Mouse (Mus musculus) heart, embryonic 13.5 days (tissue): Measurements from ENCODE around the gene Olfr325. TPM values are rescaled to one million over a fixed set of nuclear protein-coding genes. Genes with fewer than 3 reads are reported as not detected.
"Not testable (repeated sequence)": the region's sequence is repeated elsewhere in the genome, so short reads cannot be mapped to it uniquely, and the experiment has no call there.

ENCODE experiments used
- ATAC-seq: fragments of 200-750 bp; cut with Nextera tagmentation; 2 replicates; pipeline ENCODE4 v1.8.0; 2017; ENCODE audit warnings: moderate TSS enrichment; ENCODE audit not compliant: insufficient number of reproducible peaks, low FRiP score, low TSS enrichment; ENCODE audit errors: extremely low read depth
- H3K27ac ChIP-seq: fragments of 300-500 bp; sonication (generic); replicated peaks from 2 replicates; pipeline ENCODE4 v1.5.1; 2015; ENCODE audit warnings: moderate library complexity, mild to moderate bottlenecking, inconsistent platforms
- H3K27me3 ChIP-seq: fragments of 300-500 bp; sonication (generic); replicated peaks from 2 replicates; pipeline ENCODE4 v1.6.1; 2015; ENCODE audit warnings: mild to moderate bottlenecking, inconsistent platforms
- H3K36me3 ChIP-seq: fragments of 300-500 bp; sonication (generic); 2 replicates; pipeline ENCODE4 v1.6.1; 2015; ENCODE audit warnings: mild to moderate bottlenecking, inconsistent platforms
- H3K4me1 ChIP-seq: fragments of 300-500 bp; sonication (generic); 2 replicates; pipeline ENCODE4 v1.6.1; 2015; ENCODE audit warnings: inconsistent platforms
- H3K4me2 ChIP-seq: fragments of 300-500 bp; sonication (generic); 2 replicates; pipeline ENCODE4 v1.6.1; 2015; ENCODE audit warnings: inconsistent platforms, mild to moderate bottlenecking, moderate library complexity
- H3K4me3 ChIP-seq: fragments of 300-500 bp; sonication (generic); 2 replicates; pipeline ENCODE4 v1.5.1; 2015; ENCODE audit warnings: moderate library complexity, mild to moderate bottlenecking, inconsistent platforms
- H3K9ac ChIP-seq: fragments of 300-500 bp; sonication (generic); 2 replicates; pipeline ENCODE4 v1.6.1; 2015; ENCODE audit warnings: inconsistent platforms, mild to moderate bottlenecking, moderate library complexity
- H3K9me3 ChIP-seq: fragments of 300-500 bp; sonication (generic); 2 replicates; pipeline ENCODE4 v1.6.1; 2016; ENCODE audit warnings: inconsistent platforms
- WGBS: fragments of 180-500 bp; shearing (Covaris S2); methylation state at CpG from one replicate; pipeline ENCODE4 v1.1.7; 2015; ENCODE audit warnings: mixed read lengths; 5-methylcytosine and 5-hydroxymethylcytosine counted together
- polyA plus RNA-seq: library from polyadenylated mRNA; unstranded; fragments of >200 nt; fragmentation: Nextera tagmentation; extraction: Ambion mirVana; gene quantifications from 2 replicates; pipeline ENCODE4 v1.2.1, GENCODE M21; 2015

Gene Olfr325
- polyA plus RNA-seq: not detected in 2 replicates

DNA sequence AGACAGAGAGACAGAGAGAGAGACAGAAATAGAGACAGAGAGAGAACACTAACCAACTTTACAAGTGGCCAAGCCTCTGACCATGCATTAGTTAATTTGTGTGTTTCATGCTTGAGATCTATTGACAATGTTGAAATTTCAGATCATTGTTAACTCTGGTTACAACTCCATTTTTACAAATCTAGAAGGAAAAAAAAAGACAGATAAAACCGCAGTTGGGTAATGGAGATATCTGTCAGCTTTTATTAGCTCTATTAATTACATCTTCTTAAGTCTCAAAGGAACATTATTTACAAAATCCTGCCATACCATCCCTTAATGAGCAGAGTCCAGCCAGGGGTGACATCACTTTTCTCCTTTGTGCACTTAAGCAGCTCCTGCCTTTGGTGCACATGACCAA lies at the start of gene Olfr325:
Gene Olfr325 (plus strand): TSS at position 301 of the 400 bp plus-strand sequence.
- Histone ChIP-seq H3K4me1 (no peaks in the 10 kb centered on the region), H3K36me3 (no peaks in the 10 kb centered on the region), H3K27ac (no peak within 1 kb of the TSS), H3K9me3 (no peaks in the 10 kb centered on the region), H3K27me3 (no peaks in the 10 kb centered on the region), H3K4me2 (no peak within 1 kb of the TSS), H3K4me3 (no peak within 1 kb of the TSS), H3K9ac (no peak within 1 kb of the TSS)
- no peak for ATAC-seq
- WGBS: 67% methylated on average over 1 of the region's 1 CpGs

DNA sequence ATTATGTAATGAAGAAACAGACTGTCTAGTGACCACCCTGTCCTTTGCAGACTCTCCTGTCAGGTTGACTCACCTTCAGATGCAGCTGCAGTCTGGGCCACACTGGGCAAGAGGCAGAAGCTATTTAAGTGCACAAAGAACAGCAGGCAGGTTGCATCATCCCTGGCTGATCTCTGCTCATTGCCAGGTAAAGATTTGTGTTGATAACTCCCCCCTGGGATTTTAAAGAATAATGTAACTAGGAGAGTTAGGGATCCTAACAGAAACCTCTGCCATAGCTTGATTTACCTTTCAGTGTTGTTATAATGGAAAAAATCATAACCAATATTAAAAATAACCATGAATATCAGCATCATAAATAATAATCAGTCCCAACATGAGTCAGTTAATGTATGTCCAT lies 42.8 kb upstream of the Olfr325 start, which contains the start of gene Olfr330:
Gene Olfr330 (minus strand): TSS at position 101 of the 400 bp plus-strand sequence.
- H3K27ac ChIP-seq, H3K4me1 ChIP-seq, H3K27me3 ChIP-seq, H3K9ac ChIP-seq, H3K9me3 ChIP-seq, H3K36me3 ChIP-seq, ATAC-seq, H3K4me3 ChIP-seq, H3K4me2 ChIP-seq: not testable (repeated sequence)

GRCm38 (mm10) chr11:58546322-58546721 lies 31.2 kb upstream of the Olfr325 start, which contains the start of gene Olfr329-ps:
Olfr329-ps (minus strand) TSS chr11:58546422.
- no peak for ATAC-seq
- 68% methylated on average over 5 of the region's 5 CpGs for WGBS

DNA sequence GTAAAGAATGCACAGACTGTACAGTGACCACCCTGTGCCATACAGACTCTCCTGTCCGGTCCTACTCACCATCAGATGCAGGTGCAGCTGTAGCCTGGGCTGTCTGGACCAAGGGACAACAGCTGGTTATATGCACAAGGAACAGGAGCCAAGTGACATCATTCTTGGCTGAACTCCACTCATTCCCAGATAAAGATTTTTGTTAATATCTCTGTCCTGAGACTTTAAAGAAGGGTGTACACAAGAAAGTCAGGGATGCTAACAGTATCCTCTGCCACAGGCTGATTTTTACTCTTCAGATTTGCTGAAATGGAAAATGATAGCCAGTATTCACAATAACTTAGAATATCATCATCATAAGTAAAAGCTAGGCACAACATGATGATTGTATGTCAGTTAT lies 22.0 kb upstream of the Olfr325 start, which contains the start of gene Olfr328:
Gene Olfr328 (minus strand): TSS at position 101 of the 400 bp plus-strand sequence.
- no peaks in the 10 kb centered on the region for H3K4me1 ChIP-seq
- H3K27ac ChIP-seq: no peak within 1 kb of the TSS
- peaks cover 2% of the 10 kb centered on the region; the same call in 1 of the 2 replicates for H3K27me3 ChIP-seq
- H3K4me3 ChIP-seq: no peak within 1 kb of the TSS
- no peak within 1 kb of the TSS for H3K9ac ChIP-seq
- ATAC-seq: no peak
- H3K9me3 ChIP-seq: no peaks in the 10 kb centered on the region
- no peaks in the 10 kb centered on the region for H3K36me3 ChIP-seq
- 61% methylated on average over 1 of the region's 1 CpGs for WGBS
- no peak within 1 kb of the TSS for H3K4me2 ChIP-seq

More at GRCm38 (mm10) chr11:58546322-58546721, 31.2 kb upstream of the Olfr325 start, which contains the start of gene Olfr329-ps:
- Histone ChIP-seq H3K9ac (no peak within 1 kb of the TSS), H3K27ac (no peak within 1 kb of the TSS), H3K36me3 (no peaks in the 10 kb centered on the region), H3K9me3 (no peaks in the 10 kb centered on the region; the same call in 1 of the 2 replicates), H3K27me3 (no peaks in the 10 kb centered on the region), H3K4me1 (no peaks in the 10 kb centered on the region), H3K4me2 (no peak within 1 kb of the TSS), H3K4me3 (no peak within 1 kb of the TSS)

DNA sequence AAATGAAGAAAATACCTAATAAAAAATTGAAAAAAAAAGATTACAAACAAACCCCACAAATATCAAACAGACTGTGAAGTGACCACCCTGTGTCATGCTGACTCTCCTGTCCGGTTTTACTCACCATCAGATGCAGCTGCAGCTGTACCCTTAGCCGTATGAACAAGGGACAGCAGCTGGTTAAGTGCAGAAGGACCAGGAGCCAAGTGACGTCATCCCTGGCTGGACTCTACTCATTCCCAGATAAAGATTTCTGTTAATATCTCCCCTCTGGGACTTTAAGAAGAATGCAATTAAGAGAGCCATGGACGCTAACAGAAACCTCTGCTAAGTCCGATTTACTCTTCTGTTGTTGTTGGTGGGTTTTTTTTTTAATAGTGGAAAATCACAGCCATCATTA lies 7.1 kb upstream of the Olfr325 start, which contains the start of gene Olfr224:
Gene Olfr224 (minus strand): TSS at position 149 of the 400 bp plus-strand sequence.
- no peak within 1 kb of the TSS for H3K27ac ChIP-seq
- H3K27me3 ChIP-seq: no peaks in the 10 kb centered on the region
- H3K9ac ChIP-seq: no peak within 1 kb of the TSS
- H3K9me3 ChIP-seq: no peaks in the 10 kb centered on the region
- no peaks in the 10 kb centered on the region for H3K4me1 ChIP-seq
- H3K4me2 ChIP-seq: no peak within 1 kb of the TSS
- ATAC-seq: no peak
- H3K36me3 ChIP-seq: no peaks in the 10 kb centered on the region
- H3K4me3 ChIP-seq: no peak within 1 kb of the TSS
- 54% methylated on average over 5 of the region's 5 CpGs for whole genome bisulfite sequencing

GRCm38 (mm10) chr11:58578636-58579035 lies 1.1 kb downstream of the Olfr325 start:
- Histone ChIP-seq H3K27me3 (no peaks in the 10 kb centered on the region), H3K9ac (no peak overlapping the region), H3K36me3 (no peaks in the 10 kb centered on the region), H3K4me1 (no peaks in the 10 kb centered on the region), H3K4me3 (no peak overlapping the region), H3K9me3 (no peaks in the 10 kb centered on the region), H3K27ac (no peak overlapping the region), H3K4me2 (no peak overlapping the region)
- ATAC-seq: no peak
- WGBS: 66% methylated on average over 8 of the region's 8 CpGs

- ATAC-seq: no peak
- no peaks in the 10 kb centered on the region for H3K27me3 ChIP-seq
- no peaks in the 10 kb centered on the region for H3K9me3 ChIP-seq
- H3K4me2 ChIP-seq: peak overlapping the region; percentile 13; the same call in 1 of the 2 replicates
- H3K9ac ChIP-seq: no peak overlapping the region
- no peak overlapping the region for H3K27ac ChIP-seq
- no peak overlapping the region for H3K4me3 ChIP-seq
- no peaks in the 10 kb centered on the region for H3K4me1 ChIP-seq
- WGBS: 56% methylated on average over 7 of the region's 7 CpGs
- no peaks in the 10 kb centered on the region for H3K36me3 ChIP-seq
Observed at GRCm38 (mm10) chr11:58587898-58588348, 10.4 kb downstream of the Olfr325 start.

DNA sequence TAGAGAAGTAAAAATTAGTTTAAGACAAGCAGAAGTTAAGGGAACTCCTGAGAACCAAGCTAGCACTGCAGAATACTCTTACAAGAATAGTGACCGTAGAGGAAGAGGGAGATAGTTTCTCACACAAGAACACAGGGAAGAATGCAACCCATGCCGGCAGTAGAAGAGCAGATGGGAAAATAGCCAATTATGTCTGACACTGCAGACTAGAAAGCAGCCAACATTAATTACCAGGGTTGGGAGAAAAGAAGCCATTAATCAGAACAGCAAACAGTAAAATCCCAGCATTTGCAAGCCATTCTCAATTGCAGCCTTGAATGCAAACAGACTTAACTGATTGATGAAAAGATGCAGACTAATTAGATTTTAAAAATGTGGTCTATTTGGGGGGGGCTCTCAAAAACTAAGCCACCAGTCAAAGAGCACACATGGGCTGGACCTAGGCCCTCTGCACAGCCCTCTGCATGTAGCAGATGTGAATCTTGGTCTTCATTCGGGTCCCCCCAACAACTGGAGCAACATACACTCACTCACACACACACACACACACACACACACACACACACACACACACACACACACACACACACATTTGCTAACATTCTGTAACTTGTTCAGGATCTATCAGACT lies 11.2 kb downstream of the Olfr325 start:
- no peak overlapping the region for H3K4me3 ChIP-seq
- no peak for ATAC-seq
- H3K4me2 ChIP-seq: no peak overlapping the region
- no peaks in the 10 kb centered on the region for H3K9me3 ChIP-seq
- no peaks in the 10 kb centered on the region for H3K27me3 ChIP-seq
- H3K36me3 ChIP-seq: no peaks in the 10 kb centered on the region
- no peak overlapping the region for H3K27ac ChIP-seq
- 56% methylated on average over 3 of the region's 3 CpGs for WGBS
- no peak overlapping the region for H3K9ac ChIP-seq
- no peaks in the 10 kb centered on the region for H3K4me1 ChIP-seq

- Histone ChIP-seq H3K9ac (no peak within 1 kb of the TSS), H3K4me2 (no peak within 1 kb of the TSS), H3K4me1 (no peaks in the 10 kb centered on the region), H3K27ac (no peak within 1 kb of the TSS), H3K4me3 (no peak within 1 kb of the TSS), H3K9me3 (no peaks in the 10 kb centered on the region), H3K27me3 (no peaks in the 10 kb centered on the region), H3K36me3 (no peaks in the 10 kb centered on the region)
- ATAC-seq: no peak
- 78% methylated on average over 6 of the region's 6 CpGs for WGBS
Observed at GRCm38 (mm10) chr11:58594814-58595213, 17.3 kb downstream of the Olfr325 start, which contains the start of gene Olfr324. Olfr324 (plus strand) TSS chr11:58595114.

DNA sequence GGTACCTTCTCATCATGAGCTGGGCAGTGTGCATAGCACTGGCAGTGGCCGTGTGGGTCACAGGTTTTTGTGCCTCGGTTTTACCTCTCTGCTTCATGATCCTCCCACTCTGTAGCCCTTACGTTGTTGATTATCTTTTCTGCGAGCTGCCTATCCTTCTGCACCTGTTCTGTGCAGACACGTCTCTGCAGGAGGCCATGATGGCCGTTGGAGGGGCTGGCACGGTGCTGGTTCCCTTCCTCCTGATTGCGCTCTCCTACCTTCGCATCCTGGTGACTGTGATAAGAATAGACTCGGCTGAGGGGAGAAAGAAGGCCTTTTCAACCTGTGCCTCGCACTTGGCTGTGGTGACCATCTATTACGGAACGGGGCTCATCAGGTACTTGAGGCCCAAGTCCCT lies 20.3 kb downstream of the Olfr325 start:
- no peak overlapping the region for H3K9ac ChIP-seq
- WGBS: 75% methylated on average over 13 of the region's 13 CpGs
- no peak for ATAC-seq
- H3K27ac ChIP-seq: no peak overlapping the region
- no peaks in the 10 kb centered on the region for H3K9me3 ChIP-seq
- H3K4me1 ChIP-seq: no peaks in the 10 kb centered on the region
- H3K4me3 ChIP-seq: no peak overlapping the region
- H3K4me2 ChIP-seq: no peak overlapping the region
- H3K36me3 ChIP-seq: no peaks in the 10 kb centered on the region
- no peaks in the 10 kb centered on the region for H3K27me3 ChIP-seq

DNA sequence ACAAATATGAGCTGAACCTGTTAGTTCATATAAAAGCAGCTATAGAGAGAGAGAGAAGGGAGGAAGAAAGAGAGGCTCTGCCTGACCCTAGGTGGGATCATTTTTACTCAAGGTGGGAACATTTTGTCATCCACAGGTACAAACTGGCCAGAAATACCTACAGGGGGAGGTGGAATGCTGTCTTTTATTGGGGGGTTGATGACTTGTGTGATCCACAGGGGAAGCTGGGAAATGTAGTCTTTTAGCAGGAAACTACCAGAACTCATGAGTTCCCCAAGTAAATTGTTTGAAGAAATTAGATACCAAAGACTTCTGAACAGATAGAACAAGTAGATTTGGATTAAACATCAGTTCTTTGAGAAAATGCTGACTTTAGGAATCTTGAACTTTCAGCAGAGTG lies 24.5 kb downstream of the Olfr325 start:
- H3K36me3 ChIP-seq: no peaks in the 10 kb centered on the region
- no peak overlapping the region for H3K4me3 ChIP-seq
- H3K4me1 ChIP-seq: no peaks in the 10 kb centered on the region
- no peaks in the 10 kb centered on the region for H3K27me3 ChIP-seq
- no peak for ATAC-seq
- no peak overlapping the region for H3K9ac ChIP-seq
- H3K9me3 ChIP-seq: no peaks in the 10 kb centered on the region
- no peak overlapping the region for H3K27ac ChIP-seq
- no peak overlapping the region for H3K4me2 ChIP-seq
